Mouse (Mus musculus): Measurements from ENCODE around the gene Tubb2a.
A peak's percentile ranks its signal among the peaks of the same experiment; 100 is the strongest.

The Tubb2a gene

DNA sequence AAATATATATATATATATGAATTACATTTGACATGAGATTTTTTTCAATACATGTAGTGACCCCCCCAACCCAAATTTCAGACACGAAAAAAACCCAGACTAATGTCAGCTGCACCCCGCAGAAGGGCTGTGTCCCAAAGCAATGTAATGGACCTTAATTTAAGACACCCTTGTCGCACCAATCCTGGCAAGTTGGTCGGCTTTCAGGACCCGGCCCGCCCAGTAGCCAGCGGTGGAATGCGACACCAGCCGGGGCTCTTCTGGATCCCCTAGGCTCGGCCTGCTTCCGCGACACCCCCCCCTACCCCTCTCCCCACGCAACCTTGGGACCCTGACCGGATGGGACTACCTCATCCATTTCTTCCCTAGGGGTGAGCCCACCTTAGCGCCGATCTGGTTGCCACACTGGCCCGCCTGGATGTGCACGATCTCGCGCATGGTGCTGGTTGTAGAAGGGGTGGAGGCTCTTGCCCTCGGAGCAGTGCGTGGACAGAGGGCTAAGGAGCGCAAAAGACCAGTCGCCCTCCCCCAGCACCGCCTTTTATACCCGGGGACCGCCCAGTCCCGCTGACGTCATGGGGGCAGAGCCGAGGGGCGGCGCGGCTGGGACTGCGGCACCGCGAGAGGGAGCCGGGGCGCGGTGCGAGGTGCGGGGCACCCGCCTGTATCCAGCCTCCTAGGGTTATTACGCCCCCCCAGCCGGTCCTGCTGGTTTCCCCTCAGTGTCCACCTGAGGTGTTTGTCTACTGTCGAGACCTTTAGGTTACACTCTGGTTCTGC, at the start of gene Tubb2a:
TSS of gene Tubb2a (minus strand) at position 516 of the 780 bp plus-strand sequence.
- DNase-seq (ENCODE audit: low spot score in 2 of 2): peak; percentile 95 to 97

DNA sequence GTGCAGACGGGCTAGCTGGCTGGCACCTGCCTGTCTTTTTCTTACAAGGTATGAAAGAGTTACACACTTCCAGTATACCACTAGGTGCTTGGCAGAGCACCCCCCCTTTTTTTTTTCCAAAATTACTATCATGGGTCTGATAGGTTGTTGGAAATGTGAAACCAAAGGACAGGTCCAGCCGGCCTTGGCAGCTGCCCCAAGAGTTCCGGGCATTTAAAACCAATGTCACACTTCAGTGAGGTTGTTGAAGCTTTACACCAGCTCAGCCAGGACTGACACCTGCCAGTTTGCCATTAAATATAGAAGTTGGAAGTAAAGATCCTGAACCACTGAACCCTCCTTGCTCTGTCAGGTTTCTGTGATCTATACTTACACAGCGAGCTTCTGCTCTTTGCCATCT, 47.9 kb upstream of the Tubb2a start:
- peak in 1 of 2 experiments; percentile 58 for DNase-seq (ENCODE audit: low spot score in 2 of 2)

DNA sequence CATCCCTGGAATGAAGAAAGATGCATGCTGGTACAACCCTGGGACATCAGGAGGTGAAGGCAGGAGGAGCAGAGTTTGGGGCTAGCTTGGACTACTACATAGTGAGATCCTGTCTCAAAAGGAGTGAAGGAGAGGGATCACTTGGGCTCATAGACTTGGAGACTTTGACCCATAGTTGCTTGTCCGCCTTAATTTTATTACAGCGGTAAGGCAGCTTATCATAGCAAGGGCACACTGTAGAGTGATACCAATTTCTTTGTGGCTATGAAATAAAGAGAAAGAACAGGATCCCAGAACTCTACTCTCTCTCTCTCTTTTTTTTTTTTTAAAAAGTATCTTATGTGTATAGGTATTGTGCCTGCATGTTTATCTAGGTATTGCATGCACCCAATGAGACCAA, 42.7 kb upstream of the Tubb2a start:
- no peak for DNase-seq (ENCODE audit: low spot score in 2 of 2)

DNA sequence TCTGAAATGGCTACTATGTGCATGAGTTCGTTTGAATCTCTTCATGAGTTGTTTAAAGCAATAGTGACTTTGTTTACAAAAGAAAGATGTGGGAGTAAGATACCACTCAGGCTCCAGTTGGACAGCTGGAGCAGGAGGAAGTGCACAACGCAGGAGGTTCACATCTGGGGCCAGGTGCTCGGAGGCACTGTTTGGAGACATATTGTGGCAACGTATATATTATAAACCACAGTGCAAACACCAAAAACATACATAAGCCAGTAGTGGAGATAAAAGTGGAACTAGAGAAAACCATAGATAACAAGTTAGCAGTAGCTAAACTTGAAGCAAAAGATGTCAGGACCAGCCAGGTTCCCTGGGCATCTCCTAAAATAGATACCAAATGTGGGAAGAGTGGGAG, 41.6 kb upstream of the Tubb2a start:
- no peak for DNase-seq (ENCODE audit: low spot score in 2 of 2)

DNA sequence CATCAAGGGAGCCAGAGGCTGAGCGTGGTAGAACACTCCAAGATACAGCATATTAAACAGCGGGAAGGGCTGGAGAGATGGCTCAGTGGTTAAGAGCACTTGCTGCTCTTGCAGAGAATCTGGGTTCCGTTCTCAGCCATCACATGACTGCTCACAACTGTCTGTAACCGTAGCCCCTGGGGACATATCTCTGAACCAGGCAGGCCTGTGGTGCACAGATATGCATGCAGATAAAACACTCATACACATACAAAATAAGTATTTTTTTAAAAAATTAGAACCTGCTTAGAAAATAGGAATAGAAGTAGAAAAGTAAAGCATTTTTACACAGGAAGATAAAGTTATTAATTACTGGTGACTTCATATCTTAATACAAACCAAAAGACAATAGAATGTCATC, 41.0 kb upstream of the Tubb2a start:
- no peak for DNase-seq (ENCODE audit: low spot score in 2 of 2)

DNA sequence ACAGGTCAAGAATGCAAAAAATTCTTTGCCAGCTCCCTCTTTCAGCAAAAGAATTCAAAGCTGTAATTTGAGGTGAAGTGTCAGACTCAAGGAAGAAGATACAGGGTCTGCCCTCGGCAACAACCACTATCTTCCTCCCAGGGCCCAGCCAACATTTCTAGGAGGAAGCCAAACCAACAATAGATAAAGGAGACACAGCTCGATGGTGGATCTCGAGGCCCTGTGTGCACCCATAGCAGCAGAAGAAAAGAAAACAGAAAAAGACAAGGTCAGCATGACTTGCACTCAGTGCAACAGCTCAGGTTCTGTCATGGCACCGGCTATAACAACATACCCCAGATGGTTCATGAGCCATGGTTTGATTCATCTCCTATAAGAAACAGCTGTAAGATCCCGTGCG, 38.7 kb upstream of the Tubb2a start:
- DNase-seq (ENCODE audit: low spot score in 2 of 2): no peak

DNA sequence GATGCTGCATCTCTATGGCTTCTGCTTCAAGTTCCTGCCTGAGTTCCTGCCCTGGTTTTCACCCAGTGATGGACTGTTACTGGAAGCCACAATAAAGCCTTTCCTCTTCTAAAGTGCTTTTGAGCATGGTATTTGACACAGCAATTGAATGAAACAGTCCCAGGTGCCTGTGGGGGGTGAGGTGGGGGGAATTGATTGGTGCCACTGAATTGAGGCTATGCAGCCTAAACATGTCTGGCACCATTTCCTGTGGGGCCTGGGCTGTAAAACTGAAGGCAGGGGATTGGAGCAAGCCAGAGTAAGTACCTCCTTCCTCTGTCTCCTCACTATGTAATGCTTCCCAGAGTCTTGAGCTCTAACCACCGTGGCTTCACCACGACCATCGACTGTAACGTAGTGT, 36.8 kb upstream of the Tubb2a start:
- DNase-seq (ENCODE audit: low spot score in 2 of 2): no peak

DNA sequence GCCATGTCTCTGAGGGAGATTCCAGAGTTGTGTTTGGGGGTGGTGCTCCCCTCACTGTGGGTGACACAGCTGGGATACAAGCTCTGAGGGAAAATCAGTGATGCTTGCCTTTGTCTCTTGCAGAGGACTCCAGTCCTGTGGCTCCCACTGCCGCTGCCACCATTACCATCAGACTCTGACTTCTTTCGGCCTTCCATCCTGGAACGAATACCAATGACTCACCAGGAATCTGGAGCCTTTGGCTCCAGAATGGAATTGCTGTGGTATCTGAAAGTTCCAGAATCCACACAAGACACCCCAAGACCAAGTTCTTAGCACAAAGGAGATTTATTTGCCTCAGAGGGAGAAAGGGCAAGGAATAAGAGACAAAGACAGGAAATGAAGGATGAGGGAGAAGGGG, 35.3 kb upstream of the Tubb2a start:
- DNase-seq (ENCODE audit: low spot score in 2 of 2): no peak

DNA sequence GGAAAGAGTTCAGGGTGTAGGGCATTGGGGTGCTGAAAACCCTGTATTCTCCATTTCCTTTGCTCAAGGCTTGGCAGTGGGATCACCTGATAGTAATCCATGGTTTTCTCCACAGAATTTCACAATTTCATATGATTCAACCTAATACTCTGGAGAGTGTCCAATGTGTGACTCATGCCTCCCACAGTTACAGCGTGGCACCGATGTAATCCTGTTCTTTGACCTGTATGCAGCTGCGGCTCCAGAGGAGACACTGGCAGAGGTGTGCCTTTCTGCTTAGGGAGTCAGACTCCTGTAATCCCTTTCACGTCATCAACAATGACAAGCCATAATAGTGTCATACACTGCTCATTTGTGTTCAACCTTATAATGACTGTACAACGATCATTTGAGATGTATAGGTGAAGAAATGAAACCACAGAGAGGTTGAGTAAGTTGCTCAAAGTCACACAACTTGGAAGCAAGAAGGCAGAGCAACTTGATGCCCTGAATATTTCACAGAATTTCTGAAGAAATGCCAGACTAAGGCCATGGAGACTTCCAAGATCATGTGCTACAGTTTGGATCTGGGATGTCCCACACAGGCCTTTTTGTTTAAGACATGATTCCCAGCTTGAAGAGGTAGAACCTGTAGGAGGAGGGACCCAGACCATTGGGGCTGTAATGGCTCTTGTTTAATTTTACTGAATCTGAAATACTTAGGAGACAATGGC, 34.7 kb upstream of the Tubb2a start:
- DNase-seq (ENCODE audit: low spot score in 2 of 2): no peak

DNA sequence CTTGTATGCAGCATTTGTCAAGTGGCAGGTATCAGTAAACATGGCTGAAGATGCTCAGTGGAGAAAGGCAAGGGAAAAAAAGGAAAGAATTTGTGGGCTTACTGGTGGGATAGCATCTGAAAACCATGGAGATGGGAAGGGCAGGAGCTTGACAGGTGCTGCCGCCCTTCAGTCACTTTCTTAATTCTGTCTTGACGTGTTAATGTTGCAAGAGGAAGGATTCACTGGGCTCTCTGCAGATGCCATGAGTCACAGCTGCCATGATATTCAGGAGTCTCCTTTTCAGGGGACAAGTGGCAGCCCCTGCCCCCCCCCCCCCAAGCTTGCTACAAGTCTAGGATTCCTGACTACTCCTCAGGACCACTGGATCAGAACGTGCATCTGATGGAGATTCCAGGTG, 34.1 kb upstream of the Tubb2a start:
- no peak for DNase-seq (ENCODE audit: low spot score in 2 of 2)

DNA sequence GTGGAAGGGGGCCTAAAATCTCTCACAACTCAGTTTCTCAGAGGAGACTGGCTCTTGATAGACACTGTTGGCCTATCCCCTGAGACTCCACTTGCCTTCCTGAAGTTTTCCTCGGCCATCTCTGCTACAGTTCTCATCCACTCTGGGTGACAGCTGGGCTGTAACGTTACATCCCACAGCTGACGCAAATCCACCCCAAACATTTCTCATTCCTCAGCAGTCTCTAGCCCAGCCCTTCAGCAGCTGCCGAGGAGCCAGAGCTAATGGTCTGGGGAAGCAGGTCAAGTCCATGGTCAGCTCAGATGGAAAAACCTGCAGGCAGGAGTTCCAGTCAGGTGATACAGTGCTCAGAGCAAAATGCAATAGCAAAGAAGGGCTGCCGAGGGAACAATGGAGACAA, 33.2 kb upstream of the Tubb2a start:
- DNase-seq (ENCODE audit: low spot score in 2 of 2): no peak

DNA sequence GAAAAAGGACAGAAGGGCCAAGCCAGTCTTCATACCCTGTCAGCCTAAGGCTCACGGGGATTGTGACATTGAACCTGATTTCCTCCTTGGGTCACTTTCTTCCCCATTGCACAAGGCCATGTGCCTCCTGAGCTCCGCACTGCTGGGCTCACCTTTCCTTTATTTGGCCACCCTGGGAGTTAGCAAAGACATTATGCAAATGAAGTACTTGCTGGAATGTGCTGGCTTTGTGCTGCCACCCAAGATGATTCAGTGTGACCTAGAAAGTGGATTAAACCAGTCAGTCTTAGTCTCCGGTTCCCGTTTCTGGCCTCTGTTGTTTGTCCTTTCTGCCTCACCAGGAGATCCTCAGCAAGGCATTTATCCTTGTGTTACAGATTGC, 31.9 kb upstream of the Tubb2a start:
- no peak for DNase-seq (ENCODE audit: low spot score in 2 of 2)

DNA sequence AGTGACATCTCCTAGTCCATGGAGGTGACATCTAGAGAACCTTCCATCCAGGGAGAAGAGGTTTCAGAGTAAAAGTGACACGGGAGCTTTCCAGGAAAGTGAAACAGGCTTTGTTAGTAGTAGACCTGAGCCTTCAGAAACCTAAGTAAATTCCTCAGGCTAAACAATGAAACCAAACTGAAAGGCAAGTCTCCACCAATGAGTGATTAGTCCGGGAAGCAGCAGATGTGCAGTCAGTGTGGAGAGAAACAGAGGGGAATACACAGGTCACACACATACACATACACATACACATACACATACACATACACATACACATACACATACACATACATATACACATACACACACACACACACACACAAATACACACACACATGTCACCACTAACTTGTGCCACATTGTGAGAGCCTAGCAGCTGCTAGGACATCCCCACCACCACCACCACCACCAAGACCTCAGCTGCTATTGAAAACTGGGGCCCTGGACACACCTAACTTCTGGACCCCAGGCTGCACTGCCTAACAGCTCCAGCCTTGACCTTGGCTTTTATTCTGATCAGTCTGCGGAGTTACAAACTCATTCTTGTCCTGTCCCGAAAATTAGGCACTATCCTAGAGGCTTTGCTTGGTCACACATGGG, 31.3 kb upstream of the Tubb2a start:
- DNase-seq (ENCODE audit: low spot score in 2 of 2): no peak

DNA sequence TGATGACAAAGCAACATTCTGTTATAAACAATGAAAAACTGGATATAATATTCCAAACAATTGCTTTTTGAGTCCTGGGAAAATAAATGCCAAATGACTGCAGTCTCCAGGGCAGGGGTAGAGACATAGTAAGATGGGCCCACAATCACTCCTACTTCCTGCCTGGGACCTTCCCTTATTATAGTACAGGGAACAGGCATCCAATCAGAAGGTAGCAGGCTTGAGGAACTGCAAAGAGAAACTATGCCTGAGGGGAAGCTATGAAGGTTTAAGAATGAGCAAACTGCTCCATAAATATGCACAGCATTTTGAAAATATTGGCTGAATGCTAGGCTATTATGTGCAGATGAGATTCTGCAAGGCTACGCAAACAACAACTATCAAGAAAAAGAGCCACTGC, 29.2 kb upstream of the Tubb2a start:
- DNase-seq (ENCODE audit: low spot score in 2 of 2): no peak

DNA sequence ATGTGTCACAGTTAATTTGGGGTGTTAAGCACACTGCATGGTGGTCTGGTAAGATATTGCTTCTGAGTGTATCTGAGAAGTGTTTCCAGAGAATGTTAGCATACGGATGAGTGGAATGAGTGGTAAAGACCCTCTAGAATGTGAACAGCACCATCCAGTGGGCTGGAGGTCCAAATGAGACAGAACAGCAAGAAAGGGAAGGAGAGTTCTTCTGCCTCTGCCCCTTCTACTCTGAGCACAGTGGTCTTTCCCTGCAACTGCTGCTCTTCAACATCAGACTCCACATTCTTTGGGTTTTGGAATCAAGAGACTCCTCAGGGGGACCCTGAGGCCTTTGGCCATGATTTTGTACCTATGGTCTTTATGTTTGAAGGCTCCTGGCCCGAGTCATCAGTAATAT, 28.4 kb upstream of the Tubb2a start:
- no peak for DNase-seq (ENCODE audit: low spot score in 2 of 2)

DNA sequence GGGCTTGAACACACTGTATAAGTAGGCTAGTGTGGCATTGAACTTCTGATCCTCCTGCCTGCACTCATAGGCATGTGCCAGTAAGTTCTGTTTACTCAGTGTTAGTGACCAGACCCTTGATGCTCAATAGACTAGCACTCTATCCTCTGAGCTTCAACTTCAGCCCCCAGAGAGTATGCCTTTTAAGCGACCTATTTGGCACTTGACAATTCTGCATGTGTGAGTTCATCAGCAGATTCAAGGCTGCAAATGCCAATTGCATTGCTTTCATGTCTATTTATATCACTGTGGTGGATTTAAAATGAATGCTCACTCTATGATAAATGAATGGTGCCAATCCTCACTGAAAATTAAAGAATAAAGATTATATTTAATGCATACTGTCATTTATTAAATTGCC, 27.6 kb upstream of the Tubb2a start:
- DNase-seq (ENCODE audit: low spot score in 2 of 2): no peak

DNA sequence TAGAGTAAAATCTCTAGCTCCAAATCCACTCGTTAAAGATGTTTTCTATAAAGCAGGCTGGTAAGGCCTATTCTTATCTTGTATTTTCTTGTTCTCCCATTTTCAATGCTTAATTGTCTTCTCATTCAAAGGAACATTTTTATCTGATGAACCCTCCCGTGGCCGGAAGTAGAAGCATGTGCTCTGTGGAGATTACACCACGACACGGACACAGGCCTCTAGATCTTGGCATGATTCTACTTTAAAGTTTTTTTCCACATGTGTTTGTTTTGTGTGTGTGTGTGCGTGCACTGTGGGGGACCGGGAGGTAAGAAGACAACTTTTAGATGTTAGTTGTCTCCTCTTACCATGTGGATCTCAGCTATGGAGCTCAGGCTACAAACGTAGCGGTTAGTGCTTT, 24.1 kb upstream of the Tubb2a start:
- no peak for DNase-seq (ENCODE audit: low spot score in 2 of 2)

DNA sequence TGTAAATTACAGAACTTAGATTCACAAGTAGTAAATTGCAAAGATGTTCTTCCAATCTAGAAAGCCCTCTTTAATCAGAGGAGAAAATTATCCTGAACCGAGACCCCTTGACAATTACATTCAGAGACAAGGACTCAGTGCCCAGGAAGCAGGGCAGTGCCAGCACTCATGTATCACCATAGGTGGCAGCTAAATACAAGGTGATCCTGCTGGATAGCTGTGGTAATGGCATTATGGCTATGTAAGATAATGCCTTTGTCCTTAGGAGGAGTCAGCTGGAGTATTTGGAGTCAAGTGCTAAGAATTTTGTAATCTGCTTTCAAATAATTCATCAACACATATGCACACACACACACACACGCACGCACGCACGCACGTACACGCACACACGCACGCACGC, 23.4 kb upstream of the Tubb2a start:
- no peak for DNase-seq (ENCODE audit: low spot score in 2 of 2)

DNA sequence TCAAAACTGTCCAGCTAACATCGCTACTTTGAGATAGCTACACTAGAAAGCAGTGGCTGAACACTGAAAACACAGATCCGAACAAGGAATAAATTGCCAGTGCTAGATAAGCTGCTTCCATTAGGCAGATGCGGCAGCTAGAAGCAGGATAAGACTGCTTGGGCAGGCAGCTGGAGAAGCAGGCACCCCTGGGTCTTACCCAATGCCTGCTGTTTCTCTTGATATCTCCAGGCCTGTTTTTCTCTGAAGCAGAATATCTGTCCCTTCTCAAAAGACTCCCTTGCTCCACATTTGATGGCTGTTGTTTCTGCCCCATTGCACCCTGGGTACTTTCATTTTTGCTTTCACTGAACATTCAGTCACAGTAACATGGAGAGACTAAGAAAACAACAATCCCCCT, 22.9 kb upstream of the Tubb2a start:
- no peak for DNase-seq (ENCODE audit: low spot score in 2 of 2)

DNA sequence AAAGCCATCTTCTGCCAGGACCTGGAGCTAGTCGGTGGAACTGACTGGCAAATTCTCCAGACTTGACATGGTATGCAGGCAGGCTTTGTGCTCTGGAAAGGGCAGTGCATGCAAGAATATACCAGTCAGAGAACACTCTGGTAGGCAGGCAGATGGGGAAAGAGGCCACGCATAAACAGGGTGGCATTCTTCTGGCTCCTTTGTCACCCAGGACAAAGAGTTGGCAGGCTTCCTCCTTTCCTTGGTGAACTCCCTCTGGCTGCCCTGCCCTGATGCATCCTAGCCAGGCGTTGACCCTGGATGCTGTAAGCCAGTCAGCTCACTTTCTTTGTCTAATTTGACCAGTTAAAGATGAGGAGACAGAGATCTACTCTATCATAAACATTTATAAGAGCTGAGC, 19.3 kb upstream of the Tubb2a start:
- DNase-seq (ENCODE audit: low spot score in 2 of 2): peak in 1 of 2 experiments; percentile 26

DNA sequence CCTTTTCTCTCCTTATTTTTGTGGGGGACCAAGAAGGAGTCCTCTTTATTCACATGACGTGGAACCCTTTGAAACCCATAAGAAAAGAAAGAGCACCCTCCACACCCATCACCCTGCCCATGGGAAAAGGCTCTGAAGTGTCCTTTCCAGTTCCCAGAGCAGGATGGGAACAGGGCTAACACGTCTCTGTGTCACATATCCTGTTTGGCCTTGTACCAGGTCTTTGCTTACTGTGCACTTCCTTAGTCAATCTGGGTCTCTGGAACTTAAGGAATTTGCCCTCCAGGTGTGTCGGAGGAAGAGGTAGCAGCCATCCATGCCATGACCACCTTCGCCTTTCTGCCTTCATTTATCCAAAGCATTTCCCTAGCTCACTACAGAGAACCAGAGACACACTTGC, 18.6 kb upstream of the Tubb2a start:
- peak; percentile 29 to 46 for DNase-seq (ENCODE audit: low spot score in 2 of 2)

DNA sequence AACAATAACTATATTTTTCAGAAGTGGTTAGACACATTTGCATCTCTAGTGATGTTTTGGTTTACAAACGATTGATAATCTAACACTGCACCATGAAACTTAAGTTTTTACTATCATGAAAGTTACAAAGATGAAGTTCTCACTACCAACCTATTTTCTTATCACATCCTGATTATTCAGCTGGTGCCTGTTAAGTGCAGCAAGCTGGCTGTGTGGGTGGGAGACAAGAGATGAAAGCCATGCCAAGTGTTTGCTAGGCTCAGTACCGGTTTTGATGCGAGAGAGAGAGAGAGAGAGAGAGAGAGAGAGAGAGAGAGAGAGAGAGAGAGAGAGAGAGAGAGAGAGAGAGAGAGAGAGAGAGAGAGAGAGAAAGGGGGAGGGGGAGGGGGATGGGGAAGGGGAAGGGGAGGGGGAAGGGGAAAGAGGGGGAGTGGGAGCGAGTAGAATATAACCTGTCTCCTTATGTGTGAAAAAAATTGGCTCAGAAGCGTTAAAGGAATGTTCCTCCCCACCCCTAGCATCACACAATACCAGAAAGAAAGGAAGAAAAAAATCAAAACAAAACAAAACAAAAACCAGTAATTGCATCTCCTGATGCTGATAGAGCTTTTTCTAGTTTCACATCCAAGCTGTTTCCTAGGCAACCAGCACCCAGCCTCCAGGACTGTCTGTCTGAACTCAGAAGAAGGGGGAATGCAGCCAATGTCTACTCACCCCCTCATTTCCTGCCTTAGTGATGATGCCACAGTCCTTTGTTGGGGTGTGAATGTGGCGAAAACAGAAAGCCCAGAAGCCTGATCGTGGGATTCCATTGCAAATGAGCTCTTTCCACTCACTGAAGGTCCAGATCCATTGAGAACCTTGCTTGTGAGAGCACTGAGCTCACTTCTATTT, 18.0 kb upstream of the Tubb2a start:
- DNase-seq (ENCODE audit: low spot score in 2 of 2): peak; percentile 86 to 94

Data from right cerebral cortex, postnatal 10 days (tissue).